Mouse (Mus musculus): Measurements from ENCODE around the gene Lrrc75b.

- no peak for TF ChIP-seq CTCF (IDR thresholded peaks at IDR 0.05; ENCODE audit: control insufficient read depth, insufficient read depth, low read length)
- no peak for TF ChIP-seq POLR2A (IDR thresholded peaks at IDR 0.05; ENCODE audit: borderline replicate concordance, control insufficient read depth, low read depth, low read length)
These were observed 6.2 kb upstream of the Lrrc75b start for GRCm38 (mm10) chr10:75566321-75566720.
